Mouse (Mus musculus): ENCODE data around the gene Ptpn1. TPM values are rescaled to one million over a fixed set of nuclear protein-coding genes. Genes with fewer than 3 reads are reported as not detected.

Ptpn1 gene
- polyA plus RNA-seq, 1 experiment from 2014 or later = 50.8 TPM

DNA sequence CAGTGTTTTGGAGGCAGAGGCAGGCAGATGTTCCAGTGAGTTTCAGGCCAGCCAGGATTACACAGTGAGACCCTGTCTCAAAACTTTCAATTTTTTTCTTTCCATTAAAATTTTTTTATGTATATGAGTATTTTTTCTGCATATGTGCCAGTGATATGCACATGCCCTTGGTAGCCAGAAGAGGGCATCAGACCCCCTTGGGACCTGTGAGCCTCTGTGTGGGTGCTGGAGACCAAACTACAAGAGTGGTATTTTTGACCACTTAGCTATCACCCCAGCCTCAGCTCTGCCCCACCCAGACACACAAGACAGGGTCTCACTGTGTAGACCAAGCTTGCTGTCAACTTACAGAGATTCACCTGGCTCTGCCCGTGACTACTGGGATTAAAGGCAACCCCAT is 25.7 kb downstream of the Ptpn1 start:
- Histone ChIP-seq H3K9me3 (replicated peaks; ENCODE audit: control insufficient read depth, low read length) (no peaks in the 10 kb centered on the region), H3K36me3 (ENCODE audit: control insufficient read depth, insufficient read depth) (no peaks in the 10 kb centered on the region), H3K4me3 (ENCODE audit: low read length) (no peak overlapping the region), H3K4me1 (ENCODE audit: control insufficient read depth, insufficient read depth, low read length) (peaks cover 43% of the 10 kb centered on the region), H3K27me3 (ENCODE audit: control insufficient read depth, insufficient read depth, low read length) (no peaks in the 10 kb centered on the region), H3K9ac (ENCODE audit: low read length) (no peak overlapping the region), H3K27ac (ENCODE audit: low read length) (peak overlapping the region; percentile 78), H3K4me2 (ENCODE audit: low read depth, low read length) (no peak overlapping the region)
- ATAC-seq (replicated peaks; ENCODE audit: extremely low read depth, insufficient read depth, low FRiP score) = no peak
- WGBS = 93% methylated on average over 1 of the region's 1 CpGs

DNA sequence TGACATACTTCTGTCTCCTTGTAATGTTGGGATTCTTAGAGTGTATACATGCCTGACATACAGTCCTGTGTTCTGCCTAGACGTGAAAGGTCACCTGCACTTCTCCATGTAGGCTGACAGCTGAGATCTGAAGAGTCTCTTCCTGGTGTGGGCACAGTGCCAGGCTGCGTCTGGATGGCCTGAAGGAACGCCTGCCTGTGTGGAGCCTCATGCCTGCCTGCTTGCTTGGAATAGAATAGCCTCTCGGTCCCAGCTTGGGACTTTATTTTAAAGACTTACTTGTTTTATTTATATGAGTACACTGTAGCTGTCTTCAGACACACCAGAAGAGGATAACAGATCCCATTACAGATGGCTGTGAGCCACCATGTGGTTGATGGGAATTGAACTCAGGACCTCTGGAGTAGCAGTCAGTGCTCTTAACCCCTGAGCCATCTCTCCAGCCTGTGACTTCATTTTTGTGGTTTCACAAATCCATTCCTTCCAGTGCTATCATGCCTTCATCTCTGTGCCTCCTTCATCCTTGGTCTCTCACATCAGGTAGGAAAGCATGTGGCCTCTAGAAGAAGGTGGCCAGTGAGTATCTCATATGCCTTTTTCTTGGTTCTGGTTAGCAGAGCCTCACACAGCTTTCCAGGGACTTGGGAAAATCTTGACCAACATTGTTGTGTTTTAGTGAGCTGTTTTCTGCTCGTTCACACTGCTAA is 26.4 kb downstream of the Ptpn1 start:
- H3K36me3 ChIP-seq (ENCODE audit: control insufficient read depth, insufficient read depth) = no peaks in the 10 kb centered on the region
- H3K9ac ChIP-seq (ENCODE audit: low read length) = peak overlapping the region; percentile 46
- peaks cover 50% of the 10 kb centered on the region for H3K4me1 ChIP-seq (ENCODE audit: control insufficient read depth, insufficient read depth, low read length)
- H3K27ac ChIP-seq (ENCODE audit: low read length) = peak overlapping the region; percentile 78
- 0 out of 2 replicates have a peak, but pooled peaks have one; percentile 16 for ATAC-seq (replicated peaks; ENCODE audit: extremely low read depth, insufficient read depth, low FRiP score)
- no peaks in the 10 kb centered on the region for H3K27me3 ChIP-seq (ENCODE audit: control insufficient read depth, insufficient read depth, low read length)
- H3K4me2 ChIP-seq (ENCODE audit: low read depth, low read length) = peak overlapping the region; percentile 27; the same call in 1 of the 2 replicates
- 16% methylated on average over 5 of the region's 5 CpGs for WGBS
- H3K4me3 ChIP-seq (ENCODE audit: low read length) = no peak overlapping the region
- no peaks in the 10 kb centered on the region for H3K9me3 ChIP-seq (replicated peaks; ENCODE audit: control insufficient read depth, low read length)

DNA sequence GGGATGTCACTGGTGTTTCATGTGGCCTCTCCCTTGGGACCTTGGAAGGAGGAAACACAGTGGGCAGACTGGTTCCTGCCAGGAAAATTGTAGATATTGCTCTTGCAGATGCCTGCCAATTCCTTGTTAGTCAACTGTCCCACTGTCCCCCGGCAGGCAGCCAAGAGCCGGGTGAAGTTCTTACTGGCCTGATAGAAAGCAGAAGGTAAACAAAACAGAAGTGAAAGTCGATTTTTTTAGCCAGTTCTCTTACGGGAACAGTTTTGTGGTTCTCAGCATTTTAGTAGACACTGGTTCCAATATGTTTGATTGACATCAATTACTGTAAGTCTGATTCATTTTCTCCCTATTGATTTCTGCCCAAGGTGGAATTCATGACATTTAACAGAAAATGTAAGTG is 27.0 kb downstream of the Ptpn1 start:
- Histone ChIP-seq H3K9ac (ENCODE audit: low read length) (peak overlapping the region; percentile 46), H3K4me3 (ENCODE audit: low read length) (0 out of 2 replicates have a peak overlapping the region, but pooled peaks have one; percentile 0), H3K4me1 (ENCODE audit: control insufficient read depth, insufficient read depth, low read length) (peaks cover 55% of the 10 kb centered on the region), H3K9me3 (replicated peaks; ENCODE audit: control insufficient read depth, low read length) (no peaks in the 10 kb centered on the region), H3K4me2 (ENCODE audit: low read depth, low read length) (peak overlapping the region; percentile 27), H3K27me3 (ENCODE audit: control insufficient read depth, insufficient read depth, low read length) (no peaks in the 10 kb centered on the region), H3K27ac (ENCODE audit: low read length) (peak overlapping the region; percentile 78), H3K36me3 (ENCODE audit: control insufficient read depth, insufficient read depth) (peaks cover 3% of the 10 kb centered on the region; the same call in 1 of the 2 replicates)
- ATAC-seq (replicated peaks; ENCODE audit: extremely low read depth, insufficient read depth, low FRiP score) = peak; percentile 23; the same call in 1 of the 2 replicates
- WGBS = 9% methylated on average over 4 of the region's 4 CpGs

DNA sequence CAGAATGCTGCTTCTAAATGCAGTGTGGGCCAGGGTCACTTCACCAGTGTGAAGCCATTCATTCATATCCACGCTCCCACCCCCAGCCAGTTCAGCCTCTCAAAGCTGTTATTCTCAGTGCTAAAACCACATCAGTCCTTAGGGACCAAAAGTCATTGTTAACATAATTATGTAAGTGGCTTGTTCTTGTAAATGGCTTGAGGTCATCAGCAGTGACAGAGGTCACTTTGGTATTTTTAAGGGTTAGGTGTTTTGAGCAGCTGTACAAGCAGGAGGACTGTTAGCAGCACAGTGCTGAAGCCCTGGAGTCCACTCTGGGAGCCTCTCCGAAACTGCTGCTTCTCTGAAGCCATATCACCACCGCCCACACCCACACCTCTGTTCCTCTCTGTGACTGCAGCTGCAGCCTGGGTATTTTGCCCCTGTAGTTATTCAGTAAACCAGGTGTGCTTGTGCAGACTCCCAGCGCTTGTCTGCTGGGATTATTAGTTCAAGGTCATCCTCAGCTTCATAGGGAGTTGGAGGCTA is 27.6 kb downstream of the Ptpn1 start:
- ATAC-seq (replicated peaks; ENCODE audit: extremely low read depth, insufficient read depth, low FRiP score) = no peak
- 57% methylated on average over 4 of the region's 4 CpGs for WGBS
- no peaks in the 10 kb centered on the region for H3K27me3 ChIP-seq (ENCODE audit: control insufficient read depth, insufficient read depth, low read length)
- H3K9me3 ChIP-seq (replicated peaks; ENCODE audit: control insufficient read depth, low read length) = no peaks in the 10 kb centered on the region
- H3K36me3 ChIP-seq (ENCODE audit: control insufficient read depth, insufficient read depth) = peaks cover 5% of the 10 kb centered on the region; the same call in 1 of the 2 replicates
- H3K4me3 ChIP-seq (ENCODE audit: low read length) = no peak overlapping the region
- peak overlapping the region; percentile 27 for H3K4me2 ChIP-seq (ENCODE audit: low read depth, low read length)
- peaks cover 61% of the 10 kb centered on the region for H3K4me1 ChIP-seq (ENCODE audit: control insufficient read depth, insufficient read depth, low read length)
- peak overlapping the region; percentile 3; the same call in 1 of the 2 replicates for H3K9ac ChIP-seq (ENCODE audit: low read length)
- peak overlapping the region; percentile 78 for H3K27ac ChIP-seq (ENCODE audit: low read length)

DNA sequence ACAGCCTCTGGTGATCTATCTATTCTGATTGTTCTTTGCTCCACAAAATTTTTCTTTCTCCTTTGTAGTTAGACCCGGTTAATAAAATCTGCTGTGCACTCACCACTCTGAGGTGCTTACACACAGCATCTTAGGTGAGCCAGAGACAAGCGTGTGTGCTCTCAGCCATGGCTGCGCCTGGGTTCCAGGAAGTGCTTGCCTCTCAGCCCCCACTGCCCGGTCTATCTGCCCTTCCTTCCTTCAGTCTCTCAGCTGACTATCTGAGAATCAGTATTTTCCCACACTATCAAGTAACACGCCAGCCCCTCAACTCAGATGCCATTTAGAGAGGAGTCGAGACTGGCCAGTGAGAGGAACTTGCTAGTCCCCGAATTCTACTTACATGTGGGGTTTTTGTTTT is 28.1 kb downstream of the Ptpn1 start:
- H3K27me3 ChIP-seq (ENCODE audit: control insufficient read depth, insufficient read depth, low read length) = no peaks in the 10 kb centered on the region
- peaks cover 8% of the 10 kb centered on the region; the same call in 1 of the 2 replicates for H3K36me3 ChIP-seq (ENCODE audit: control insufficient read depth, insufficient read depth)
- H3K4me1 ChIP-seq (ENCODE audit: control insufficient read depth, insufficient read depth, low read length) = peaks cover 65% of the 10 kb centered on the region
- ATAC-seq (replicated peaks; ENCODE audit: extremely low read depth, insufficient read depth, low FRiP score) = no peak
- no peak overlapping the region for H3K9ac ChIP-seq (ENCODE audit: low read length)
- WGBS = 40% methylated on average over 7 of the region's 7 CpGs
- H3K4me3 ChIP-seq (ENCODE audit: low read length) = no peak overlapping the region
- no peaks in the 10 kb centered on the region for H3K9me3 ChIP-seq (replicated peaks; ENCODE audit: control insufficient read depth, low read length)
- peak overlapping the region; percentile 78 for H3K27ac ChIP-seq (ENCODE audit: low read length)
- H3K4me2 ChIP-seq (ENCODE audit: low read depth, low read length) = no peak overlapping the region

DNA sequence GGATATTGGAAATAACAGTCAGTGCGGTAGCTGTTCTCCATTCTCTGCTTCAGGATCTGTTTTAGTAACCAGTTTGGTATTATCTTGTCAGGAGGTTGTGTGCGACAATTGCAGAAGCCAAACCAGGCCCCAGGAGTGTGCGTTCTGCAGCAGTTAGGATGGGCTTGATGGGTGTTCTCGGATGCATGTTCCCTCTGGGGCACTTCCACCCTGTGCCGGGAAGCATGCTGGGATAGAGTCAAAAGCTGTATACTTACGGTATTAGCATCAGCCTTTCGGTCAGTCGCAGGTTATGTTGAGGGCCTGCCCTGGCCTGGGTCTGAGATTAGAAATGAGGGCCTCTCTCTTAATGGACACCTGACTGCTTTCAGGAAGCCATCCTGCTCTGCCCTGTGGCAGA is 28.7 kb downstream of the Ptpn1 start:
- peaks cover 65% of the 10 kb centered on the region for H3K4me1 ChIP-seq (ENCODE audit: control insufficient read depth, insufficient read depth, low read length)
- no peaks in the 10 kb centered on the region for H3K9me3 ChIP-seq (replicated peaks; ENCODE audit: control insufficient read depth, low read length)
- H3K36me3 ChIP-seq (ENCODE audit: control insufficient read depth, insufficient read depth) = peaks cover 14% of the 10 kb centered on the region
- no peak overlapping the region for H3K4me2 ChIP-seq (ENCODE audit: low read depth, low read length)
- peak overlapping the region; percentile 20; the same call in 1 of the 2 replicates for H3K27ac ChIP-seq (ENCODE audit: low read length)
- ATAC-seq (replicated peaks; ENCODE audit: extremely low read depth, insufficient read depth, low FRiP score) = no peak
- H3K9ac ChIP-seq (ENCODE audit: low read length) = no peak overlapping the region
- H3K27me3 ChIP-seq (ENCODE audit: control insufficient read depth, insufficient read depth, low read length) = no peaks in the 10 kb centered on the region
- WGBS = 78% methylated on average over 8 of the region's 8 CpGs
- no peak overlapping the region for H3K4me3 ChIP-seq (ENCODE audit: low read length)

DNA sequence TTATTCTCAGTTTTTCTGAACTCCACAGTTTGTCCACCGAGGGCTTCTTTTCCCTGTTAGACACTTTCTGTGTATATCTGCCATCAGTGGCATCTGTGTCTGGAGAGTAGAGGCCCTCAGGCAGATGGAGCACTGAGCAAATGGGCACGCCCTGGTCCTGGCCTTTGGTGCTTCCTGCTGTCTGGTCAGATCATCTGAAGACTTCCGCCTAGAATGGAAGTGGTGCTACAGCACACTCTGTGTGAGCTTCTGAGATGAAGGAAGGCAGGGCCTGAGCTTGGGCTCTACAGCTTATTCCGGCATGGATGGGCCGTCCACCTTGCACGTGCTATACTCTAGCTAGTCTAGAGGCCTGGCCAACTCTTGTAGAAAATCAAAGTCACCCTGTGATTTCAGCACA is 30.5 kb downstream of the Ptpn1 start:
- ATAC-seq (replicated peaks; ENCODE audit: extremely low read depth, insufficient read depth, low FRiP score) = no peak
- 75% methylated on average over 6 of the region's 6 CpGs for WGBS
- Histone ChIP-seq H3K4me2 (ENCODE audit: low read depth, low read length) (no peak overlapping the region), H3K36me3 (ENCODE audit: control insufficient read depth, insufficient read depth) (peaks cover 22% of the 10 kb centered on the region), H3K27ac (ENCODE audit: low read length) (peak overlapping the region; percentile 52; the same call in 1 of the 2 replicates), H3K9ac (ENCODE audit: low read length) (peak overlapping the region; percentile 2; the same call in 1 of the 2 replicates), H3K4me3 (ENCODE audit: low read length) (no peak overlapping the region), H3K9me3 (replicated peaks; ENCODE audit: control insufficient read depth, low read length) (no peaks in the 10 kb centered on the region), H3K4me1 (ENCODE audit: control insufficient read depth, insufficient read depth, low read length) (peaks cover 65% of the 10 kb centered on the region), H3K27me3 (ENCODE audit: control insufficient read depth, insufficient read depth, low read length) (no peaks in the 10 kb centered on the region)

DNA sequence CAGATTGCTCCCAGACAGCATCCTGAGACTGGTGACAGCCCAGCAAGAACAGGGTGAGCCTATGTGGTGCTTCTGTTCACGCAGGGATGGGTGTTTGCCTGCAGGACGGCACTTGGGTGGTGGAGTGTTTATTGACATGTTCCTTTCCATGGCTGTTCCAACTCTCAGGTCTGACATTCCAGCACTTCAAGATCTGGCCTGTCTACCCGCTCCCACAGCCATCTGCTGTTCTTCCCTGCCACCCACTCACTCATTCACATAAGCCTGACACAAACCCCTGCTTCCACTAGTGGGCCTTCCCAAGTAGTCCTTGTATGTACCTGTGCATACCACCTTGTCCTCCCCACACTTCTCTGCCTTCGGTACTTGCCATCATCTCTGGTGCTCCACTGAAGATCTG is 31.3 kb downstream of the Ptpn1 start:
- H3K4me1 ChIP-seq (ENCODE audit: control insufficient read depth, insufficient read depth, low read length) = peaks cover 58% of the 10 kb centered on the region
- H3K36me3 ChIP-seq (ENCODE audit: control insufficient read depth, insufficient read depth) = peaks cover 29% of the 10 kb centered on the region
- no peak overlapping the region for H3K4me2 ChIP-seq (ENCODE audit: low read depth, low read length)
- no peak overlapping the region for H3K4me3 ChIP-seq (ENCODE audit: low read length)
- no peaks in the 10 kb centered on the region for H3K27me3 ChIP-seq (ENCODE audit: control insufficient read depth, insufficient read depth, low read length)
- no peaks in the 10 kb centered on the region for H3K9me3 ChIP-seq (replicated peaks; ENCODE audit: control insufficient read depth, low read length)
- peak overlapping the region; percentile 52; the same call in 1 of the 2 replicates for H3K27ac ChIP-seq (ENCODE audit: low read length)
- no peak overlapping the region for H3K9ac ChIP-seq (ENCODE audit: low read length)
- peak; percentile 35; the same call in 1 of the 2 replicates for ATAC-seq (replicated peaks; ENCODE audit: extremely low read depth, insufficient read depth, low FRiP score)
- 49% methylated on average over 4 of the region's 4 CpGs for WGBS

DNA sequence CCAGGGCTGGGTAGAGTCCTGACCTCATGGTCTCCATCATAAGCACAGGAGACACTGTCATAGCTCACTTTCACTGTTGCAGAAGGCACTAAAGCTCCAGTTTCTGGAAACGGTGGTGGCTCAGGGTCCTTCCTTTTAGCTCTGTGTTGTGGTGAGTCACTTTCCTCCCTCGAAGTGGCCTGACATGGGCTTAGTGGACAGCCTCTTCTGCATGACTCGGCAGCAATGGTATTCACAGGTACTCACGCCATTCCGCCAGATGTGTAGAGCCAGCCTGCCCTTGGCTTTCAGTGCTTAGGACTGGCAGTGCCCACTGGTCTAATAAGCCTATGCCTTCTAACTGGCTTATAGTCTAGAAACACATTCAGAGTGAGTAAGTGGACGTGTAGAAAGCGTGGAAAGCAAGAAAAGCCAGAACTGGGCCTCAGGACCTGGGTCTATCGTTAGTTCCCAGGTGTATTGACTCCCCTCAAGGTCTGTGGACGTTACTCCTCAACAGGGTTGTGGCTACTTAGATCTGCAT is 32.0 kb downstream of the Ptpn1 start:
- Histone ChIP-seq H3K9me3 (replicated peaks; ENCODE audit: control insufficient read depth, low read length) (no peaks in the 10 kb centered on the region), H3K4me3 (ENCODE audit: low read length) (no peak overlapping the region), H3K4me2 (ENCODE audit: low read depth, low read length) (no peak overlapping the region), H3K27me3 (ENCODE audit: control insufficient read depth, insufficient read depth, low read length) (no peaks in the 10 kb centered on the region), H3K36me3 (ENCODE audit: control insufficient read depth, insufficient read depth) (peaks cover 29% of the 10 kb centered on the region), H3K27ac (ENCODE audit: low read length) (no peak overlapping the region), H3K9ac (ENCODE audit: low read length) (no peak overlapping the region), H3K4me1 (ENCODE audit: control insufficient read depth, insufficient read depth, low read length) (peaks cover 51% of the 10 kb centered on the region)
- 78% methylated on average over 9 of the region's 9 CpGs for WGBS
- ATAC-seq (replicated peaks; ENCODE audit: extremely low read depth, insufficient read depth, low FRiP score) = no peak
